In genomic region chr13:96594070-96594469, GRCm38 (mm10) we compare ENCODE assay signal across 15 mouse cellular contexts. TPM values are rescaled to one million over a fixed set of nuclear protein-coding genes. Genes with fewer than 3 reads are reported as not detected.
DNase-seq lines count a peak whose midpoint lies in the region; ATAC-seq and TF ChIP-seq lines count a peak whose summit lies in the region.
"Had no signal": no experiment of that assay in that cellular context is flagged by ENCODE, and none has a peak within 500 bp of the region (broad histone marks: within the 10 kb centered on the region; RNA-seq: fewer than 3 reads in every experiment).

No protein-coding gene starts in this region.

- H3K4me1 ChIP-seq in forebrain, embryonic 13.5 days = peaks cover 9% of the 10 kb centered on the region; the same call in 1 of the 2 replicates
- no peaks in the 10 kb centered on the region for H3K4me1 ChIP-seq in forebrain, embryonic 15.5 days
- H3K4me1 ChIP-seq in hindbrain, embryonic 16.5 days (ENCODE audit: control insufficient read depth, insufficient read depth, low read depth, low read length) = no peaks in the 10 kb centered on the region
- no peaks in the 10 kb centered on the region for H3K4me1 ChIP-seq in hindbrain, embryonic 11.5 days (replicated peaks; ENCODE audit: control insufficient read depth, insufficient read depth, low read length)
- H3K4me1 ChIP-seq in liver, embryonic 13.5 days (replicated peaks) = peaks cover 21% of the 10 kb centered on the region
- no peaks in the 10 kb centered on the region for H3K4me1 ChIP-seq in liver, embryonic 11.5 days (replicated peaks; ENCODE audit: control insufficient read depth, insufficient read depth, low read length)
- H3K4me1 ChIP-seq in olfactory bulb, adult 2 months (ENCODE audit: control insufficient read depth, insufficient read depth, low read length) = peaks cover 2% of the 10 kb centered on the region; the same call in 1 of the 2 replicates
- H3K4me1 ChIP-seq: embryonic facial prominence, embryonic 12.5 days; heart, embryonic 10.5 days had no signal

- WGBS in forebrain, embryonic 13.5 days = 81% methylated on average over 4 of the region's 4 CpGs
- WGBS in forebrain, embryonic 15.5 days = 75% methylated on average over 4 of the region's 4 CpGs
- WGBS in hindbrain, embryonic 16.5 days = 75% methylated on average over 4 of the region's 4 CpGs
- WGBS in hindbrain, embryonic 11.5 days = 83% methylated on average over 4 of the region's 4 CpGs
- WGBS in liver, embryonic 13.5 days (ENCODE audit: insufficient replicate concordance) = 83% methylated on average over 4 of the region's 4 CpGs
- WGBS in liver, embryonic 11.5 days = 84% methylated on average over 4 of the region's 4 CpGs
- WGBS in olfactory bulb, adult 2 months = 72% methylated on average over 4 of the region's 4 CpGs

- H3K36me3 ChIP-seq in forebrain, embryonic 13.5 days (ENCODE audit: poor library complexity, severe bottlenecking) = 0 out of 2 replicates have a peak, but pooled peaks cover 7% of the 10 kb centered on the region
- 0 out of 2 replicates have a peak, but pooled peaks cover 2% of the 10 kb centered on the region for H3K36me3 ChIP-seq in forebrain, embryonic 15.5 days
- H3K36me3 ChIP-seq in hindbrain, embryonic 16.5 days (ENCODE audit: control insufficient read depth, insufficient read depth, low read length) = no peaks in the 10 kb centered on the region
- H3K36me3 ChIP-seq in hindbrain, embryonic 11.5 days (ENCODE audit: control insufficient read depth, insufficient read depth, low read length) = no peaks in the 10 kb centered on the region
- H3K36me3 ChIP-seq in liver, embryonic 13.5 days = peaks cover 5% of the 10 kb centered on the region
- no peaks in the 10 kb centered on the region for H3K36me3 ChIP-seq in liver, embryonic 11.5 days (ENCODE audit: control insufficient read depth, insufficient read depth, low read length)
- H3K36me3 ChIP-seq: embryonic facial prominence, embryonic 12.5 days had no signal

- ATAC-seq in forebrain, embryonic 13.5 days = 0 out of 2 replicates have a peak, but pooled peaks have one; percentile 30
- ATAC-seq in forebrain, embryonic 15.5 days (replicated peaks) = no peak
- peak; percentile 60; the same call in 1 of the 2 replicates for ATAC-seq in hindbrain, embryonic 16.5 days
- no peak for ATAC-seq in hindbrain, embryonic 11.5 days (ENCODE audit: low FRiP score)
- peak; percentile 26; the same call in 1 of the 2 replicates for ATAC-seq in liver, embryonic 13.5 days (ENCODE audit: low read depth)
- no peak for ATAC-seq in liver, embryonic 11.5 days (replicated peaks; ENCODE audit: low FRiP score)
- ATAC-seq: intestine, embryonic 16.5 days had no signal

- H3K27ac ChIP-seq in forebrain, embryonic 13.5 days = no peak overlapping the region
- no peak overlapping the region for H3K27ac ChIP-seq in forebrain, embryonic 15.5 days (replicated peaks)
- no peak overlapping the region for H3K27ac ChIP-seq in hindbrain, embryonic 16.5 days (ENCODE audit: low read depth, low read length)
- H3K27ac ChIP-seq in hindbrain, embryonic 11.5 days (ENCODE audit: low read depth, low read length) = no peak overlapping the region
- H3K27ac ChIP-seq in liver, embryonic 13.5 days = no peak overlapping the region
- H3K27ac ChIP-seq in liver, embryonic 11.5 days (ENCODE audit: low read depth, low read length) = no peak overlapping the region
- H3K27ac ChIP-seq in olfactory bulb, adult 2 months (ENCODE audit: insufficient read depth, low read depth, low read length) = peak overlapping the region; percentile 8; the same call in 1 of the 2 replicates
- H3K27ac ChIP-seq: embryonic facial prominence, embryonic 12.5 days; forebrain, embryonic 12.5 days; heart, embryonic 10.5 days had no signal

- TF ChIP-seq POLR2A in olfactory bulb, adult 2 months (IDR thresholded peaks at IDR 0.05; ENCODE audit: insufficient read depth, low read depth, low read length) = no peak

- no peaks in the 10 kb centered on the region for H3K9me3 ChIP-seq in forebrain, embryonic 13.5 days (replicated peaks)
- no peaks in the 10 kb centered on the region for H3K9me3 ChIP-seq in forebrain, embryonic 15.5 days
- H3K9me3 ChIP-seq in hindbrain, embryonic 16.5 days (ENCODE audit: control insufficient read depth, low read length) = no peaks in the 10 kb centered on the region
- H3K9me3 ChIP-seq in hindbrain, embryonic 11.5 days (ENCODE audit: control insufficient read depth, low read length) = no peaks in the 10 kb centered on the region
- no peaks in the 10 kb centered on the region for H3K9me3 ChIP-seq in liver, embryonic 13.5 days (replicated peaks)
- no peaks in the 10 kb centered on the region for H3K9me3 ChIP-seq in liver, embryonic 11.5 days (ENCODE audit: control insufficient read depth, low read length)
- H3K9me3 ChIP-seq: embryonic facial prominence, embryonic 12.5 days; forebrain, embryonic 12.5 days; heart, embryonic 10.5 days had no signal

- no peak overlapping the region for H3K9ac ChIP-seq in forebrain, embryonic 13.5 days
- H3K9ac ChIP-seq in forebrain, embryonic 15.5 days (replicated peaks) = no peak overlapping the region
- no peak overlapping the region for H3K9ac ChIP-seq in hindbrain, embryonic 16.5 days (ENCODE audit: low read depth, low read length)
- no peak overlapping the region for H3K9ac ChIP-seq in hindbrain, embryonic 11.5 days (ENCODE audit: low read depth, low read length)
- H3K9ac ChIP-seq in liver, embryonic 13.5 days = no peak overlapping the region
- H3K9ac ChIP-seq in liver, embryonic 11.5 days (ENCODE audit: low read depth, low read length) = no peak overlapping the region
- H3K9ac ChIP-seq: embryonic facial prominence, embryonic 12.5 days; forebrain, embryonic 12.5 days had no signal

- no peak for TF ChIP-seq CTCF in olfactory bulb, adult 2 months (IDR thresholded peaks at IDR 0.05; ENCODE audit: insufficient read depth, low read depth, low read length)

- H3K4me2 ChIP-seq in forebrain, embryonic 13.5 days = no peak overlapping the region
- no peak overlapping the region for H3K4me2 ChIP-seq in forebrain, embryonic 15.5 days (replicated peaks)
- no peak overlapping the region for H3K4me2 ChIP-seq in hindbrain, embryonic 16.5 days (ENCODE audit: low read length)
- no peak overlapping the region for H3K4me2 ChIP-seq in hindbrain, embryonic 11.5 days (replicated peaks; ENCODE audit: low read depth, low read length)
- no peak overlapping the region for H3K4me2 ChIP-seq in liver, embryonic 13.5 days
- no peak overlapping the region for H3K4me2 ChIP-seq in liver, embryonic 11.5 days
- H3K4me2 ChIP-seq: embryonic facial prominence, embryonic 12.5 days; forebrain, embryonic 12.5 days had no signal

- H3K4me3 ChIP-seq in forebrain, embryonic 13.5 days = no peak overlapping the region
- H3K4me3 ChIP-seq in forebrain, embryonic 15.5 days = no peak overlapping the region
- H3K4me3 ChIP-seq in hindbrain, embryonic 16.5 days (ENCODE audit: low read length) = no peak overlapping the region
- no peak overlapping the region for H3K4me3 ChIP-seq in hindbrain, embryonic 11.5 days (ENCODE audit: low read depth, low read length)
- H3K4me3 ChIP-seq in liver, embryonic 13.5 days (replicated peaks) = no peak overlapping the region
- H3K4me3 ChIP-seq in liver, embryonic 11.5 days (ENCODE audit: low read depth, low read length) = no peak overlapping the region
- H3K4me3 ChIP-seq in olfactory bulb, adult 2 months (ENCODE audit: insufficient read depth, low read depth, low read length) = no peak overlapping the region
- H3K4me3 ChIP-seq: embryonic facial prominence, embryonic 12.5 days; forebrain, embryonic 12.5 days; heart, embryonic 10.5 days had no signal

- DNase-seq in hindbrain, embryonic 11.5 days (ENCODE audit: low spot score) = no peak
- DNase-seq in liver, embryonic 13.5 days = no peak
- no peak for DNase-seq in liver, embryonic 11.5 days (ENCODE audit: low spot score)
- no peak for DNase-seq in adrenal gland, postnatal 25 days
- DNase-seq: adrenal gland, adult 8-10 months; cerebellum, adult 11 months; heart, postnatal 4 days had no signal

- H3K27me3 ChIP-seq in forebrain, embryonic 13.5 days = no peaks in the 10 kb centered on the region
- H3K27me3 ChIP-seq in forebrain, embryonic 15.5 days = no peaks in the 10 kb centered on the region
- no peaks in the 10 kb centered on the region for H3K27me3 ChIP-seq in hindbrain, embryonic 16.5 days (replicated peaks; ENCODE audit: control insufficient read depth, insufficient read depth, low read length)
- no peaks in the 10 kb centered on the region for H3K27me3 ChIP-seq in hindbrain, embryonic 11.5 days (ENCODE audit: control insufficient read depth, insufficient read depth, low read length)
- no peaks in the 10 kb centered on the region for H3K27me3 ChIP-seq in liver, embryonic 13.5 days
- H3K27me3 ChIP-seq in liver, embryonic 11.5 days (replicated peaks; ENCODE audit: control insufficient read depth, insufficient read depth, low read length) = no peaks in the 10 kb centered on the region
- H3K27me3 ChIP-seq: embryonic facial prominence, embryonic 12.5 days; forebrain, embryonic 12.5 days had no signal

RNA-seq across cellular contexts. Expression of gene Col4a3bp, which starts 51.7 kb away (rescaled TPM):
- 6.4 and 7.8 TPM in 2 replicates for polyA plus RNA-seq in forebrain, embryonic 13.5 days (2015; fragmentation: Nextera tagmentation; extraction: Ambion mirVana)
- polyA plus RNA-seq in forebrain, embryonic 15.5 days (2015; fragmentation: Nextera tagmentation; extraction: Ambion mirVana) = 7.3 and 7.6 TPM in 2 replicates
- 7.5 and 7.6 TPM in 2 replicates for polyA plus RNA-seq in hindbrain, embryonic 16.5 days (2015; fragmentation: Nextera tagmentation; extraction: Ambion mirVana)
- polyA plus RNA-seq in hindbrain, embryonic 11.5 days (2014; fragmentation: Nextera tagmentation; extraction: Ambion mirVana) = 7.9 and 11.6 TPM in 2 replicates
- polyA plus RNA-seq in liver, embryonic 13.5 days (2015; fragmentation: Nextera tagmentation; extraction: Ambion mirVana) = 4.3 and 5.6 TPM in 2 replicates
- 8.1 and 9.0 TPM in 2 replicates for polyA plus RNA-seq in liver, embryonic 11.5 days (2014; fragmentation: Nextera tagmentation; extraction: Ambion mirVana)
- polyA plus RNA-seq in olfactory bulb, adult 2 months (2012; ENCODE audit: insufficient read depth, insufficient read length, low replicate concordance, missing spikeins) = 201 TPM in 1 of 2 replicates, not detected in the other
- total RNA-seq in adrenal gland, postnatal 25 days (2021) = 124 and 126 TPM in 2 replicates

RNA-seq across cellular contexts. Expression of gene Polk, which starts 51.7 kb away (rescaled TPM):
- polyA plus RNA-seq in forebrain, embryonic 13.5 days (2015; fragmentation: Nextera tagmentation; extraction: Ambion mirVana) = 6.0 and 6.1 TPM in 2 replicates
- 5.5 and 6.3 TPM in 2 replicates for polyA plus RNA-seq in forebrain, embryonic 15.5 days (2015; fragmentation: Nextera tagmentation; extraction: Ambion mirVana)
- polyA plus RNA-seq in hindbrain, embryonic 16.5 days (2015; fragmentation: Nextera tagmentation; extraction: Ambion mirVana) = 7.4 and 7.9 TPM in 2 replicates
- polyA plus RNA-seq in hindbrain, embryonic 11.5 days (2014; fragmentation: Nextera tagmentation; extraction: Ambion mirVana) = 6.7 and 8.2 TPM in 2 replicates
- polyA plus RNA-seq in liver, embryonic 13.5 days (2015; fragmentation: Nextera tagmentation; extraction: Ambion mirVana) = 3.4 and 4.9 TPM in 2 replicates
- 8.2 and 8.8 TPM in 2 replicates for polyA plus RNA-seq in liver, embryonic 11.5 days (2014; fragmentation: Nextera tagmentation; extraction: Ambion mirVana)
- not detected in 2 replicates for polyA plus RNA-seq in olfactory bulb, adult 2 months (2012; ENCODE audit: insufficient read depth, insufficient read length, low replicate concordance, missing spikeins)
- 44.5 and 44.9 TPM in 2 replicates for total RNA-seq in adrenal gland, postnatal 25 days (2021)

Comparison
In these comparisons a context has a peak if more than half of its experiments do, and no peak if none do; other contexts are left out.
1. ATAC-seq: peak in forebrain, embryonic 13.5 days (single experiment), hindbrain, embryonic 16.5 days (single experiment) and liver, embryonic 13.5 days (single experiment); none in forebrain, embryonic 15.5 days (single experiment), hindbrain, embryonic 11.5 days (single experiment) and liver, embryonic 11.5 days (single experiment).
2. RNA of gene Col4a3bp, which starts 51.7 kb away (polyA plus RNA-seq): 201 TPM in olfactory bulb, adult 2 months; 7.9 to 11.6 TPM in hindbrain, embryonic 11.5 days, 8.1 to 9.0 TPM in liver, embryonic 11.5 days, 7.3 to 7.6 TPM in forebrain, embryonic 15.5 days, 7.5 to 7.6 TPM in hindbrain, embryonic 16.5 days, 6.4 to 7.8 TPM in forebrain, embryonic 13.5 days and 4.3 to 5.6 TPM in liver, embryonic 13.5 days; every median in the first group is over 10 times any median in the second.